Mouse (Mus musculus) heart, postnatal 36 days (tissue): Measurements from ENCODE around the gene Wbp1. TPM values are rescaled to one million over a fixed set of nuclear protein-coding genes. Genes with fewer than 3 reads are reported as not detected.
A peak's percentile ranks its signal among the peaks of the same experiment; 100 is the strongest.

Source experiments
- DNase-seq, 2 experiments: peaks; one replicate each; pipeline ENCODE4 v3.0.0; 2021 to 2022
- intact Hi-C: fragments of 180-260 bp; cut with DNase I; formaldehyde crosslinking; loops from one replicate; pipeline ENCODE4 v1.15.1; 2025
- microRNA-seq, 2 experiments: library from miRNA; unstranded; fragments of <30 nt; microRNA quantifications; one replicate each; pipeline ENCODE4 v1.2.0; 2021; ENCODE audit warnings: borderline number of aligned reads in 2 of 2
- total RNA-seq, 2 experiments: library from RNA; stranded (reverse); gene quantifications; 2 replicates each; pipeline ENCODE4 v1.2.3; 2021

Wbp1 gene
- total RNA-seq, 2 experiments from 2014 or later, result 71.0 to 71.7 TPM

GRCm38 (mm10) chr6:83092416-83093127 is 28.8 kb downstream of the Wbp1 start:
- no peak for DNase-seq
- intact Hi-C loops, result no loop called here

GRCm38 (mm10) chr6:83087926-83088260 is 33.5 kb downstream of the Wbp1 start:
- peak in 1 of 2 experiments; percentile 47 for DNase-seq
- intact Hi-C loops, result no loop called here

DNA sequence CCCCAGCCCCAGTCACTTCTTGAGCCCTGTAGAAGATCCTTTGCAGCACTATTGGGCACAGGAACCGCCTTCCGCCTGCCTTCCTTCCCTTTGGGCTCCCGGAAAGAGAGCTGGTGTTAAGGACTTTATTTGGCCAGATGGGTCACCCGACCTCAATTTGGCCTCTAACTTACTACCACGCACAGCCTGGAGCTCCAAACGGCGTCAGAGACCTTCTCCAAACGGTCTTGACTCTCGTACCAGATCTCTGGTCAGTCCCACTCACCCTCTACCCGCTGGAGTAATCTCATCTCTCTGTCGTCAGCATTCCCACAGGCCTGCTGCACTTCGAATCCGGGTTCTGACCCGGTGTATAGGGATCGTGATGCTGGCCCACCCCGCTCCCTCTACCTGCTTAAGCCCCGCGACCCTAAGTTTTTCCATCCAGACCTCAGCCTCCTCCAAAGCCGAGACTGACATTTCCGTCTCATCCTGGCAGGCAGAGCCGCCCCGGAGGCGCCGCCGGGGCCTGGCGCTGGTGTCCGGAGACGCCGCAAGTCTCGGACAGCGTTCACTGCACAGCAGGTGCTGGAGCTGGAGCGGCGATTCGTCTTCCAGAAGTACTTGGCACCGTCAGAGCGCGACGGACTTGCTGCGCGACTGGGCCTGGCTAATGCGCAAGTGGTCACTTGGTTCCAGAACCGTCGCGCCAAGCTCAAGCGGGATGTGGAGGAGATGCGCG is 34.0 kb downstream of the Wbp1 start:
- intact Hi-C loops, result no loop called here
- peak; percentile 45 to 47 for DNase-seq

GRCm38 (mm10) chr6:83086121-83087035 is 35.0 kb downstream of the Wbp1 start, which contains the start of gene Lbx2:
Gene Lbx2 (plus strand): TSS chr6:83086367.
- peak in 1 of 2 experiments; percentile 18 for DNase-seq
- intact Hi-C loops, result no loop called here

DNA sequence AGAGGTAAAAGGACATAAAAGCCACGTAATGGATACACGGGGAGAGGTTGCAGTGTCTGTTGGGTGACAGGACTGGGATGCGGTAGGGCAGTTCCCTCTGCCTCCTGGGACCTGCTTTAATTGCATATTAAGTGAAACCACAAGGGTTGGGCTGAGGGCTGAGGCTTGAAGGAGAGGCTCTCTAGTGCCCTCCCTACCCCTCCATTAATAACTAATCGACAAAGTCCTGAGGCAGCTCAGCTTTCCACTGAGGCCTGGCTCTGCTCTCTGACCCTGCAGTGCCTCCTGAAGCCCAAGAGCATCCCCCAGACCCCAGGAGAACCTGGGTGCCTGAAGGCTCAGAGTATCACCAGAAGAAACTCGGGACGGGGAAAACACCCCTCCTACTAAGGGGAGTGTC is 36.9 kb downstream of the Wbp1 start:
- intact Hi-C loops, result no loop called here
- no peak for DNase-seq

GRCm38 (mm10) chr6:83083497-83083896 is 37.9 kb downstream of the Wbp1 start:
- intact Hi-C loops, result no loop called here
- DNase-seq, result no peak

- intact Hi-C loops, result no loop called here
- no peak for DNase-seq
Observed at GRCm38 (mm10) chr6:83080210-83080609, 41.1 kb downstream of the Wbp1 start.

DNA sequence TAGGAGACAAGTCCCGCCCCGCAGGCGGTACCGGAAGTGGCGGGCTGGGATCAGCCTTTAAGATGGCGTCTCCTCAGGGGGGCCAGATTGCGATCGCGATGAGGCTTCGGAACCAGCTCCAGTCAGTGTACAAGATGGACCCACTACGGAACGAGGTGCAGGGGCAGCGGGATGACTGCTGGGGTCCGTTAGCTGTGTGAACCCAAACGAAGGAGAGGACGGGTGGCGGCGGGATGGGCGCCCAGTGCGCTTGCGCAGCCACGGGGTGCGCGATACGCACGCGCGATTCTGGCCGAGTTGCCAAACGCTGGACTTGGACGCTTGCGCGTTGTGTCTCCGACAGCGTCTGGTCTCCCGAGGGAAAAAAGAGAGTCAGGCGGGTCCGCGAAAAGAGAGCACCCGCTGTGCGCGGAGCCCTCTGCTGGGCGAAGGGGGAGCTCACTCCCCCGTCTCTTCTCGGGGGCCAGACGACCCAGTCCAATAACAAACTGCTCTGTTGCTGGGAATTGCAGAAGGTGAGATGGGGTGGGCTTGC is 43.0 kb downstream of the Wbp1 start:
- peak; percentile 100 for DNase-seq
- intact Hi-C loops, result loop anchor here (1.0 kb wide), 3 partner anchors 23 to 82 kb away; partner anchors contain the start of genes Aup1, Ccdc142 and Gm42688

- intact Hi-C loops, result loop anchor here (1.0 kb wide), 3 partner anchors 23 to 81 kb away; partner anchors contain the start of genes Aup1, Ccdc142 and Gm42688
- no peak for DNase-seq
Observed at GRCm38 (mm10) chr6:83077630-83078323, 43.6 kb downstream of the Wbp1 start, which contains the start of gene Pcgf1. Gene Pcgf1 (plus strand): TSS chr6:83077869.

DNA sequence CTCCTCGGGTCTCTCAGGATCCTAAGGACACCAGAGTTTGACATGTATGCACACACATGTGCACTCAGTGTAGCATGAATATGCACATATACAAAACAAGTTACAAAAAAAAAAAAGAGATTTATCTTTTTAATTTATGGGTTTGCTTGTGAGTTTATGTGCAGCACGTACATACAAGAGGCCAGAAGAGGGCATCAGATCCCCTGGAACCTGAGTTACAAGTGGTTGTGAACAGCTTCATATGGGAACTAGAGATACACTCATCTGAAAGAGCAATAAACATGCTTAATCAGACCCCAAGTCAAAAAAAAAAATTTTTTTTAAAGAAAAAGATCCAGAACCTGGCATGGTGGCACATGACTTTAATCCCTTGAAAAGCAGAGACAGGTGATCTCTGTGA is 46.4 kb downstream of the Wbp1 start:
- intact Hi-C loops, result no loop called here
- DNase-seq, result no peak

GRCm38 (mm10) chr6:83071220-83071619 is 50.1 kb downstream of the Wbp1 start:
- DNase-seq, result no peak
- intact Hi-C loops, result no loop called here

GRCm38 (mm10) chr6:83070311-83071219 is 50.8 kb downstream of the Wbp1 start:
- intact Hi-C loops, result no loop called here
- peak; percentile 30 to 71 for DNase-seq

DNA sequence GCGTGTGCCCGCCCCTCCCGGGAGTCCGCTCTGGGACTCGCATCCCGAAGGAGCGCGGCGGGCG is 51.3 kb downstream of the Wbp1 start, which contains the start of gene Tlx2:
Tlx2 (minus strand) TSS at position 47 of the 64 bp plus-strand sequence.
- DNase-seq, result no peak
- intact Hi-C loops, result no loop called here

GRCm38 (mm10) chr6:83069488-83070246 is 51.7 kb downstream of the Wbp1 start:
- peak in 1 of 2 experiments; percentile 28 for DNase-seq
- intact Hi-C loops, result no loop called here

Small RNA genes within 50 kb of the gene (microRNA-seq; reads per million reads assigned to microRNA genes)
- 0 reads per million in 2 experiments for gene Mir3470a

Other genes with a start within 250 kb of the Wbp1 start
- under 1 TPM; 0.22 TPM for gene Sema4f, start 181.8 kb downstream of the Wbp1 start, total RNA-seq
- not detected for gene M1ap, start 174.7 kb downstream of the Wbp1 start, total RNA-seq
- gene Dok1, start 88.1 kb downstream of the Wbp1 start, total RNA-seq, result 1 to 10 TPM; 2.8 to 4.3 TPM
- gene Loxl3, start 87.4 kb downstream of the Wbp1 start, total RNA-seq, result 1 to 10 TPM; 2.9 to 3.1 TPM
- 10 to 100 TPM; 78.1 to 82.2 TPM for gene Aup1, start 67.0 kb downstream of the Wbp1 start, total RNA-seq
- gene Htra2, start 66.3 kb downstream of the Wbp1 start, total RNA-seq, result 10 to 100 TPM; 34.2 to 35.4 TPM
- under 1 TPM; 0.65 to 0.89 TPM for gene Dqx1, start 63.7 kb downstream of the Wbp1 start, total RNA-seq
- gene Tlx2, start 51.3 kb downstream of the Wbp1 start, total RNA-seq, result not detected
- 10 to 100 TPM in 1 of 2 experiments, 1 to 10 TPM in 1; 8.6 to 10.1 TPM for gene Pcgf1, start 43.7 kb downstream of the Wbp1 start, total RNA-seq
- 1 to 10 TPM in 1 of 2 experiments, under 1 TPM in 1; 0.68 to 1.1 TPM for gene Lbx2, start 35.2 kb downstream of the Wbp1 start, total RNA-seq
- gene Ccdc142, start 20.0 kb downstream of the Wbp1 start, total RNA-seq, result 1 to 10 TPM; 1.4 to 1.5 TPM
- gene Gm42688, start 19.9 kb downstream of the Wbp1 start, total RNA-seq, result 1 to 10 TPM; 1.1 to 1.4 TPM
- 100 to 1,000 TPM; 123 to 132 TPM for gene Mrpl53, start 12.5 kb downstream of the Wbp1 start, total RNA-seq
- gene Mogs, start 6.1 kb downstream of the Wbp1 start, total RNA-seq, result 1 to 10 TPM; 8.2 to 8.8 TPM
- gene Ino80b, start 3.9 kb upstream of the Wbp1 start, total RNA-seq, result 10 to 100 TPM; 14.5 to 16.0 TPM
- 1 to 10 TPM; 4.6 to 5.5 TPM for gene Rtkn, start 13.9 kb upstream of the Wbp1 start, total RNA-seq
- gene Wdr54, start 34.8 kb upstream of the Wbp1 start, total RNA-seq, result 1 to 10 TPM; 1.4 to 1.5 TPM
- under 1 TPM; 0.16 to 0.39 TPM for gene 1700003E16Rik, start 34.8 kb upstream of the Wbp1 start, total RNA-seq
- gene Dctn1, start 44.4 kb upstream of the Wbp1 start, total RNA-seq, result 100 to 1,000 TPM; 137 to 139 TPM
- not detected for gene Slc4a5, start 98.3 kb upstream of the Wbp1 start, total RNA-seq
- 1 to 10 TPM; 2.2 to 3.0 TPM for gene Mthfd2, start 204.3 kb upstream of the Wbp1 start, total RNA-seq
- 10 to 100 TPM; 22.9 to 24.9 TPM for gene Mob1a, start 204.5 kb upstream of the Wbp1 start, total RNA-seq
- gene Bola3, start 227.6 kb upstream of the Wbp1 start, total RNA-seq, result 100 to 1,000 TPM; 329 to 387 TPM